Mouse (Mus musculus) right cerebral cortex, postnatal 14 days (tissue): Measurements from ENCODE around the gene Spag6l.
"Not testable (repeated sequence)": the region's sequence is repeated elsewhere in the genome, so short reads cannot be mapped to it uniquely, and the experiment has no call there.

Source experiments
- DNase-seq: peaks from one replicate; pipeline ENCODE4 v3.0.0; 2022

Gene Spag6l

GRCm38 (mm10) chr16:16828757-16829615, at the start of gene Spag6l:
TSS of gene Spag6l (minus strand) at chr16:16829456.
- peak; percentile 73 for DNase-seq

GRCm38 (mm10) chr16:16879025-16879424, 49.8 kb upstream of the Spag6l start:
- no peak for DNase-seq

GRCm38 (mm10) chr16:16870617-16871331, 41.5 kb upstream of the Spag6l start, which contains the start of the genes Top3b and Vpreb1:
TSS of gene Top3b (plus strand) at chr16:16870736.
TSS of gene Vpreb1 (minus strand) at chr16:16870843.
- DNase-seq, result peak; percentile 89

- DNase-seq, result no peak
These were observed 41.0 kb upstream of the Spag6l start for GRCm38 (mm10) chr16:16870241-16870616.

GRCm38 (mm10) chr16:16865696-16866561, 36.7 kb upstream of the Spag6l start:
- no peak for DNase-seq

- no peak for DNase-seq
These were observed 36.0 kb upstream of the Spag6l start for GRCm38 (mm10) chr16:16865217-16865616.

- DNase-seq, result no peak
These were observed 34.7 kb upstream of the Spag6l start, which contains the start of gene Igll1 for GRCm38 (mm10) chr16:16863978-16864377. TSS of gene Igll1 (minus strand) at chr16:16863985.

- no peak for DNase-seq
These were observed 33.0 kb upstream of the Spag6l start for GRCm38 (mm10) chr16:16862288-16862687.

GRCm38 (mm10) chr16:16856731-16857476, 27.6 kb upstream of the Spag6l start:
- no peak for DNase-seq

- DNase-seq, result not testable (repeated sequence)
These were observed 26.8 kb upstream of the Spag6l start for GRCm38 (mm10) chr16:16856054-16856453.

GRCm38 (mm10) chr16:16855541-16855940, 26.3 kb upstream of the Spag6l start:
- DNase-seq, result no peak

- DNase-seq, result peak; percentile 19
These were observed 25.6 kb upstream of the Spag6l start for GRCm38 (mm10) chr16:16854836-16855235.

- no peak for DNase-seq
These were observed 23.2 kb upstream of the Spag6l start for GRCm38 (mm10) chr16:16852411-16852810.

- DNase-seq, result no peak
These were observed 19.9 kb upstream of the Spag6l start for GRCm38 (mm10) chr16:16849196-16849595.

- DNase-seq, result no peak
These were observed 415 bp upstream of the Spag6l start for GRCm38 (mm10) chr16:16829671-16830070.

GRCm38 (mm10) chr16:16826223-16826622, 3.0 kb downstream of the Spag6l start:
- no peak for DNase-seq

- DNase-seq, result no peak
These were observed 3.8 kb downstream of the Spag6l start for GRCm38 (mm10) chr16:16825476-16825875.

- no peak for DNase-seq
These were observed 22.9 kb downstream of the Spag6l start for GRCm38 (mm10) chr16:16806325-16806724.
